Mouse (Mus musculus) liver, adult 2 months (tissue): ENCODE data around the gene Gm37240. TPM values are rescaled to one million over a fixed set of nuclear protein-coding genes. Genes with fewer than 3 reads are reported as not detected.
A peak's percentile ranks its signal among the peaks of the same experiment; 100 is the strongest.

ENCODE experiments used
- DNase-seq: peaks from one replicate; pipeline ENCODE4 v3.0.0-alpha.2; 2011; ENCODE audit warnings: low read depth, low spot score; ENCODE audit errors: extremely low read depth
- H3K27ac ChIP-seq: fragments of 200-500 bp; replicated peaks from 2 replicates; pipeline ENCODE4 v1.5.1; 2012; ENCODE audit warnings: low read depth, mild to moderate bottlenecking, control low read depth, inconsistent platforms, low read length; ENCODE audit not compliant: insufficient read depth
- H3K27me3 ChIP-seq: fragments of 200-500 bp; 2 replicates; pipeline ENCODE4 v1.6.1; 2012; ENCODE audit warnings: mild to moderate bottlenecking, moderate library complexity, low read length, inconsistent platforms; ENCODE audit not compliant: control insufficient read depth, insufficient read depth
- H3K36me3 ChIP-seq: fragments of 200-500 bp; 2 replicates; pipeline ENCODE4 v1.6.1; 2012; ENCODE audit warnings: low read length, inconsistent platforms; ENCODE audit not compliant: control insufficient read depth, insufficient read depth
- H3K4me1 ChIP-seq: fragments of 200-500 bp; 2 replicates; pipeline ENCODE4 v1.6.1; 2011; ENCODE audit warnings: low read length; ENCODE audit not compliant: control insufficient read depth, insufficient read depth
- H3K4me3 ChIP-seq: fragments of 200-500 bp; 2 replicates; pipeline ENCODE4 v1.5.1; 2011; ENCODE audit warnings: low read depth, mild to moderate bottlenecking, control low read depth, low read length, moderate library complexity; ENCODE audit not compliant: insufficient read depth
- H3K79me2 ChIP-seq: fragments of 200-500 bp; 2 replicates; pipeline ENCODE4 v1.6.1; 2012; ENCODE audit warnings: inconsistent platforms, mild to moderate bottlenecking, low read length, moderate library complexity; ENCODE audit not compliant: control insufficient read depth, insufficient read depth
- H3K9ac ChIP-seq: fragments of 200-500 bp; 2 replicates; pipeline ENCODE4 v1.6.1; 2012; ENCODE audit warnings: low read depth, mild to moderate bottlenecking, control low read depth, inconsistent platforms, low read length
- CTCF ChIP-seq: fragments of 200-500 bp; IDR thresholded peaks from 2 replicates; pipeline ENCODE4 v1.5.1; 2011; ENCODE audit warnings: low read depth, low read length, control low read depth
- POLR2A ChIP-seq: fragments of 200-500 bp; IDR thresholded peaks from 2 replicates; pipeline ENCODE4 v1.6.1; 2011; ENCODE audit warnings: low read length, control low read depth; ENCODE audit not compliant: insufficient read depth; ENCODE audit errors: extremely low read depth
- WGBS: fragments of 180-500 bp; shearing (Covaris S2); methylation state at CpG from one replicate; pipeline ENCODE4 v1.1.7; 2018; 5-methylcytosine and 5-hydroxymethylcytosine counted together
- polyA plus RNA-seq: library from polyadenylated mRNA; depleted of rRNA; stranded (reverse); fragments of >200 nt; gene quantifications from 2 replicates; pipeline ENCODE4 v1.2.3, GENCODE M21; 2012
- total RNA-seq: library from RNA; depleted of rRNA; stranded (reverse); fragments of >200 nt; gene quantifications from 2 replicates; pipeline ENCODE4 v1.2.3, GENCODE M21; 2014

The Gm37240 gene
- total and polyA plus RNA-seq, 2 experiments = 2.2 to 6.9 TPM

DNA sequence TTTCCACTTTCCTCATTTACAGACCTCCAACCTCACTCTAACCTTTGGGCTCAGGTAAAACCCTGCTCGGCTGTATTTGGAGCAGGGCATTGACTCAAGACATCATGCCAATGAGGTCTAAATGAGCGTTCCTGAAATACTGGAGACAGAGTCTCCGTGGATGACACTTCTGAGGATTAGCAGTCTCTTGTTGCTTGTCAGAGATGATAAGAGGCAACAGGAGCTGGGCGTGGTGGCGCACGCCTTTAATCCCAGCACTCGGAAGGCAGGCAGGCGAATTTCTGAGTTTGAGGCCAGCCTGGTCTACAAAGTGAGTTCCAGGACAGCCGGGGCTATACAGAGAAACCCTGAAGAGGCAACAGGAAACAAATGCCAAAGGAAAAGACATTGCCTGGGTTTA is 1083.3 kb downstream of the Gm37240 start:
- H3K36me3 ChIP-seq = no peaks in the 10 kb centered on the region
- H3K27me3 ChIP-seq = no peaks in the 10 kb centered on the region
- TF ChIP-seq CTCF (no peak), POLR2A (no peak)
- H3K9ac ChIP-seq = no peak overlapping the region
- no peaks in the 10 kb centered on the region for H3K4me1 ChIP-seq
- WGBS = 68% methylated on average over 9 of the region's 9 CpGs
- no peaks in the 10 kb centered on the region for H3K79me2 ChIP-seq
- H3K27ac ChIP-seq = no peak overlapping the region
- H3K4me3 ChIP-seq = no peak overlapping the region
- DNase-seq = no peak

DNA sequence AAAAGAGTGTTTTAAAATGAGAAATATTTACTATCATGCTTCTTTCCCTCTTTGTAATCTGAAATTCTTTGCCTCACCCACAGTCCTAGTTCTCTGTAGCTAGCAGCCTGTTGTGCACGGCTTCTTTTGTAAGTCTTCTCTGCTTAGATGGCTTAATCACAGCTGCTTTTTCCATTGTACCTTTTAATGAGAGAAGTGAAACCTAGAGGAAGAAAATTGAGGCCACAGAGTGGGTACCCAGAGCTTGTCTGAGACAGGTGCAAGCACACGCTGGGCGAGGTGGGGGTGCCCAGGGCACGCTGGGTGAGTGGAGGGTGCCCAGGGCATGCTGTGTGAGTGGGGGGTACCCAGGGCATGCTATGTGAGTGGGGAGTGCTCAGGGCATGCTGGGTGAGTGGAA is 1099.4 kb downstream of the Gm37240 start:
- 90% methylated on average over 4 of the region's 4 CpGs for WGBS
- no peaks in the 10 kb centered on the region for H3K36me3 ChIP-seq
- no peak for DNase-seq
- H3K79me2 ChIP-seq = no peaks in the 10 kb centered on the region
- H3K4me1 ChIP-seq = no peaks in the 10 kb centered on the region
- H3K4me3 ChIP-seq = no peak overlapping the region
- no peak for TF ChIP-seq CTCF
- no peak for TF ChIP-seq POLR2A
- H3K9ac ChIP-seq = no peak overlapping the region
- H3K27me3 ChIP-seq = no peaks in the 10 kb centered on the region
- H3K27ac ChIP-seq = no peak overlapping the region

DNA sequence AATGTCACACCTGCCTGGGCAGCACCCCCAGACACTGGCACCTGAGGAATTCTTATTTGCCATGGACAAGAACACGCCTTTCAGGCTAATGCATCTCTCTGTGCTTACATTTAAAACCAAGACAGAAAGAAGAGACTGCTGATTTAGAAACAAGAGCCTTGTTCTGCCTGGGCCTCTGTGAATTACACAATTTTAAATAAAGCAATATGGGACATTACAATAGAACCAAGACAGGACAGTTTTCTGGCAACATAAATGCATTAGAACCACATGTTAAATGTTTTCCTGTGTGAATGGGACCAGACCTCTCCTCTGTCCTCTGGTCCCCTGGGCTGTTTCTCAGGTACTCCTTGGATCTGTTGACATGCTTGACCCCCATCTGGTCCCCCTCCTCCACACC is 1111.2 kb downstream of the Gm37240 start:
- DNase-seq = no peak
- H3K27ac ChIP-seq = no peak overlapping the region
- no peak for TF ChIP-seq CTCF
- TF ChIP-seq POLR2A = no peak
- H3K4me3 ChIP-seq = no peak overlapping the region
- H3K9ac ChIP-seq = no peak overlapping the region
- 85% methylated on average over 1 of the region's 1 CpGs for WGBS
- no peaks in the 10 kb centered on the region for H3K36me3 ChIP-seq
- H3K27me3 ChIP-seq = no peaks in the 10 kb centered on the region
- H3K4me1 ChIP-seq = peaks cover 3% of the 10 kb centered on the region
- no peaks in the 10 kb centered on the region for H3K79me2 ChIP-seq

DNA sequence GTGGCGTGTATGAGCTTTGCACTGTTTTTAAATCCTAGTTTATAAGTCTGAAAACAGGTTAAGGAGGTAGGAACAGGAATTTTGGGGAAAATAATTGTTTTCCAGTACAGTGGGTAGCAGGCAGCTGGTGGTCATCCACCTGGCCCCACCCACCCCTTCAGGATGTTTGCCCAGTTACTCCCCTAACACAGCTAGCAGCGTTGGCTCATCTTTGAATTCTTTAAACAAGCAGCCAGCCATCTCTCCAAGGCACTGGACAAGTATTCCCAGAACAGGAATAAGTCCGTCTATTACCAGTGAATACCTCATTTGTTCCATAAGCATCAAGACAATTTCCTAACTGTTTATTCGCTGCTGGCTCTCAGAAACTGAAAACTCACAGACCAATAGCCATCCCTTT is 1111.7 kb downstream of the Gm37240 start:
- Histone ChIP-seq H3K4me3 (no peak overlapping the region), H3K27me3 (no peaks in the 10 kb centered on the region), H3K27ac (no peak overlapping the region), H3K79me2 (no peaks in the 10 kb centered on the region), H3K9ac (no peak overlapping the region), H3K36me3 (no peaks in the 10 kb centered on the region), H3K4me1 (peaks cover 3% of the 10 kb centered on the region)
- TF ChIP-seq CTCF (no peak), POLR2A (no peak)
- no peak for DNase-seq
- WGBS = 89% methylated on average over 4 of the region's 4 CpGs

DNA sequence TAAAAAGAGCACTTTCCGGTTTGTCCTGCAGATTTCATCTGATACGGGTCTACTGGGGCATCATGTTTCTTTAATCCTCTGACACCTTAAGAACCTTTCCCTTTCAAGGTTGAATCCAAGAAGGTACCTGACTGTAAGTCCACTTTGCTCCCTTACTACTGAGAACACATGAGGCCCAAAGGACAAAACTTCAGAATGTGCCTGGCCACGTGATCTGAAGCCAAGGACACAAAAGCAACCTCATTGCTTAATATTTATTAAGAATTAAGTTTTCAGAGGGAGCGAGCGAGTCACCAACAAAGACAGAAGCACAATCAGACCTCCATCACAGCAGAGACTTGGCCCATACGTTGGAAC is 1112.3 kb downstream of the Gm37240 start:
- DNase-seq = peak; percentile 71
- Histone ChIP-seq H3K79me2 (no peaks in the 10 kb centered on the region), H3K27ac (0 out of 2 replicates have a peak overlapping the region, but pooled peaks have one; percentile 10), H3K9ac (no peak overlapping the region), H3K4me3 (no peak overlapping the region), H3K27me3 (no peaks in the 10 kb centered on the region), H3K4me1 (peaks cover 3% of the 10 kb centered on the region), H3K36me3 (no peaks in the 10 kb centered on the region)
- TF ChIP-seq CTCF (no peak), POLR2A (no peak)
- 57% methylated on average over 6 of the region's 6 CpGs for WGBS

DNA sequence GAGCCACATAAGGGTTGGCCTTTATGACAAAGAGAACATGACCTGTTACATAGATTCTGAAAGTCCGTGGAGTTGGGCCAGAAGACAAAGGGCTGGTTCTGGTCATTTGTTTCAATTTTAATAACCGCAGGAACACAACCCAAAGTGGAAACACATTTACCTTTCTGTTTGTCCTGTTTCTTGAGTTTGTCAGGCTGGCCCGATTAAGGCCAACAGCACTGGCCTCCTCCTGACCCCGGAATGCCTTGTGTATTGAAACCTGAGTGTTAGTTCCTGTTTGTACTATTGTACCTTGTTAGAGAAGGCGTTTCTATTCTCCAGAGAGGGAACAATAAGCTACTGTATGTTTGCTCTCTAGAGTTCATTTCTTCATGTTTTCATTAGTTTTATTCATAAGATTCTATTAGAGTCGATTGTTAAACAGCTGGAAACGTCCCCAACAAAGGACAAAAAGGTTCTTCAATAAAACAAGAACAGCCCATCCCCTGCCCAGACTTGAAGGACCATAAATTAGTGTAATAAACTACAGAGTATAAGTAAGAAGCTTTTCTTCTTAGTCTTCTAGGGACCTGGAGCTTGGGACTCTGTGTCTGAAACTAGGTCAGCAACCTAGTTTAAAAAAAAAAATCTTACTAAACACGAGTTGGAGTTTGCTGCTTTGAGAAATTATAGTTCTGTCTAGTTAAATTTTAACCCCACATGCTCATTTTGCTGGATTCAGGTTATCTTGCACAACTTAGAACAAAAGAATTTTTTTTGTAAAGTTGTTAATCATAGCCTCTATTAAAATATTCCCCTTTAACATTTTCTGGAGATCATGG is 1112.9 kb downstream of the Gm37240 start:
- Histone ChIP-seq H3K27ac (peak overlapping the region; percentile 58), H3K79me2 (no peaks in the 10 kb centered on the region), H3K4me3 (no peak overlapping the region), H3K4me1 (peaks cover 3% of the 10 kb centered on the region), H3K27me3 (no peaks in the 10 kb centered on the region), H3K36me3 (no peaks in the 10 kb centered on the region), H3K9ac (no peak overlapping the region)
- 21% methylated on average over 8 of the region's 8 CpGs for WGBS
- DNase-seq = peak; percentile 84
- no peak for TF ChIP-seq CTCF
- TF ChIP-seq POLR2A = no peak
